Mouse (Mus musculus) adrenal gland, adult 18-20 months (tissue): Measurements from ENCODE around the gene D5Ertd579e. TPM values are rescaled to one million over a fixed set of nuclear protein-coding genes. Genes with fewer than 3 reads are reported as not detected.

Experiments used
- DNase-seq, 2 experiments: peaks; one replicate each; pipeline ENCODE4 v3.0.0; 2021 to 2022; ENCODE audit warnings: low spot score in 2 of 2
- total RNA-seq, 2 experiments: library from RNA; stranded (reverse); gene quantifications; 1 replicate in 1 of 2; 2 replicates in 1 of 2; pipeline ENCODE4 v1.2.3; 2021

The D5Ertd579e gene
- total RNA-seq, 2 experiments from 2014 or later, result 73.9 to 87.5 TPM

- DNase-seq, result no peak
Measured at GRCm38 (mm10) chr5:36574147-36574870, 121.5 kb downstream of the D5Ertd579e start.

DNA sequence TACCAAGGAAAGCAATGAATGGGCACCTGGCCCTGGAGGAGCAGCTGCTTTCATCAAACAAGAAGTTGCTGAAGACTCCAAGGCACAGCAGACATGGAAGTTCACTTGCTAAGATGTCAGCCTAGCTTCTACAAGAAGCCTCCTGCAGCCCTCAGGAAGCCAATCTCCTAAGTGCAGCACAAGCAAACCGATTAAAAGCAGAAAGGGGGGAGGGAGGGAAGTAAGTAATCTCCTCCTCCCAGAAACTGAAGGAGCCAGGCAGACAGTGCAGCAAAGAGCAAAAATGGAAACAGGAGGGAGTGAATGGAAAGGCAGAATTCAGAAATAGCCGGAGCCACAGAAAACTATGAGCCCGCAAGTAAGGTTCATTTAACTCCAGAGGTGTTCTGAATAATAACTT is 122.5 kb downstream of the D5Ertd579e start:
- DNase-seq, result no peak

DNA sequence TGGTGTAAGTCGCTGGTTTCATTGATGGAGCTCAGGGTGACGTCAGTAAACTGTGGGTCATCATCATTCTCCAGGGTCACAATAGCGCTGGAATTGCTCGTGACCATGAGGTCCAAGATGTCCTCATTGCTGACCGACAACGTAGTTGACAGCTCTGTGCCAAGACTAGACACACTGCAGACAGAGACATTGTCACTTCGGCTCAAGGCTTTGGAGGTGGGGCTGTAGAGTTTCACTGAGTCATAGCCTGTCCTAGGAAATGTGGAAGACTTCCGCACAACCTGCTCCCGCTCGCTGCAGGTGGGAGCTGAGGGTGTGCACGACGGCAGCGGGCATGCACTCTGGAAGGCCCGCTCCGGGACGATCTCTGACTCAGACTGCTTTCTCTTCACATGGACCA is 124.5 kb downstream of the D5Ertd579e start:
- peak in 1 of 2 experiments; percentile 33 for DNase-seq

DNA sequence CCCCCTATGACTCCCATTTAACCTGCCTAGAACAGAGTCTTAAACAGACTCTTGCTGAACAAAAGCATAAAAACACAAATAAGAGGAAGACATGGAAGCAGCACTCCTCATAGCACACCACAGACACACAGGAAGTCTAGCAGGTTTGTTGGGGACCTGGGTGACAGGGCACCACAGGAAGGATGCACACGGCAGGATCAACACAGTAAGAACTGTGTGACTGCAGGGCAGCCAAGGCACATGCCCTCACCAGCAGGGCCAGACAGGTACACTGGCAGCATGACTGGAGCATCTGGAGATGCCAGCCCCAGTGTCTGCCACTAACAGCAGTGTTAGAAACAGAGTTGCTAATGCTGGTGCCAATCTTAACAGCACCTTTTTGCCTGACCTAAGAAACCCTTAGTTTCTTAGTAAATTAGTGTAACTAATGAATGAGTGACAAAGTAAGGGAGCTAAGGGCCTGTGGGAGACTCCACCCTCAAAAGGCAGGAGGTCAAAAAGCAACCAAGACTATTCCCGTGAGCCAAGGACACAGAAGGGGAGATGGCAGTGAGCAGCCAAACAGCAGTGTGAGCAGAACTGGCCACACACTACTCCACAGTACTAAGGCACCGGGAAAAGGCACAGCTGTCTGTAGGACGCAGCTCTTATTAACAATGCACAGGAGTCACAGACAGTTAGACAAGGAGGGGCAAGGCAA is 125.1 kb downstream of the D5Ertd579e start:
- no peak for DNase-seq

DNA sequence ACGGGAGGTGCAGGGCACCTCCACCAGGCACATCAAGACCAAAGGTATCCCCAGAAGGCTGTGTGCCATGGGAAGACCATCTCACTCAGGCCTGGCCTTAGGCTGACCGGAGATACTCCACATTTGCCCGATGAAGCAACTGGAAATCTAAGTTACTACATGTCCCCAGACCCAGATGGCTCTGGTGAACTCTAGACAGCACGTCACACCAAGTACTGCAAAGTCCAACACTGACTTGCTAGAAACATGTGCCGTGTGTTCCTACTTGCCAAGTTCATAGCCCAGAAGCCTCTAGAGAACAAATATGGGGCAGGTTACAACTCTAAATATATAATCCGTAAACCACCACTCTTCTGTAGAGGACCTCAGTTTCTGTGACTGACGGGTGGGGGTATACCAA is 125.7 kb downstream of the D5Ertd579e start:
- no peak for DNase-seq

DNA sequence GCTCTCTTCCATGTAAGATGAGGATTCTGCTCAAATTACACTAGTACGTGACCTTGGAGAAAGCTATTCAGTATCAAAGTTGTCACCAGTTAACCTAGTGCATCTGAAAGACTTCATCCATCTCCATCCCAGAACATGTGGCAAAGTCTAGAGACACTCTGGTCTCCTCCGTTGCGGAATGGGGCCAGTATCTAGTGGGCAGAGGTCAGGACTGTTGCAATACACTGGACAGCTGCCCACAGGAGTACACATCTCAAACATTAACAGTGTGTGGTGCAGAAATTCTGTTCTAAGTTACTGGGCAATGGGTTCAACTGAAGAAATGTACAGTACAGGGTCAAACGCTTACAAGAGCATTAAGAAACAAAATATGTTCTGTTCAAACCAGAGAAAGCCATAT is 127.7 kb downstream of the D5Ertd579e start:
- no peak for DNase-seq

- no peak for DNase-seq
Measured at GRCm38 (mm10) chr5:36567627-36568026, 128.2 kb downstream of the D5Ertd579e start.

GRCm38 (mm10) chr5:36564530-36564929 is 131.3 kb downstream of the D5Ertd579e start:
- no peak for DNase-seq

DNA sequence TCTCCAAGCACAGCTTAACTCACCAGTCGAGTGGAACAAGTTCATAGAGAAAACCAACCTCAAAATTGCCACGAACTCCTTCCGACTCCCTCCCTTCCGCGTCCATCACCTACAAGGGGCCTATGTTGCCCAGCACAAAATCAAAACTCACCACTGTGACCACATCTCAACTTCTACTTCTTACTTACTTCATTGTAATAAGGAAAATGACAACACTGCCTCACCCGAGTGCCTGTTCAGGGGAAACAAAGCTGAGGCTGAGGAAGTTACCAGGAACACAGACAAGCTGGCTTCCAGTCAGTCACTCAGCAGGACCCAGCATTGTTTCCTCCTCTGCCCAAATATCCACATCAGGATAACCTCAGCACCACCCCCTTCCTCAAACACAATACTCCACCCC is 132.1 kb downstream of the D5Ertd579e start:
- no peak for DNase-seq

DNA sequence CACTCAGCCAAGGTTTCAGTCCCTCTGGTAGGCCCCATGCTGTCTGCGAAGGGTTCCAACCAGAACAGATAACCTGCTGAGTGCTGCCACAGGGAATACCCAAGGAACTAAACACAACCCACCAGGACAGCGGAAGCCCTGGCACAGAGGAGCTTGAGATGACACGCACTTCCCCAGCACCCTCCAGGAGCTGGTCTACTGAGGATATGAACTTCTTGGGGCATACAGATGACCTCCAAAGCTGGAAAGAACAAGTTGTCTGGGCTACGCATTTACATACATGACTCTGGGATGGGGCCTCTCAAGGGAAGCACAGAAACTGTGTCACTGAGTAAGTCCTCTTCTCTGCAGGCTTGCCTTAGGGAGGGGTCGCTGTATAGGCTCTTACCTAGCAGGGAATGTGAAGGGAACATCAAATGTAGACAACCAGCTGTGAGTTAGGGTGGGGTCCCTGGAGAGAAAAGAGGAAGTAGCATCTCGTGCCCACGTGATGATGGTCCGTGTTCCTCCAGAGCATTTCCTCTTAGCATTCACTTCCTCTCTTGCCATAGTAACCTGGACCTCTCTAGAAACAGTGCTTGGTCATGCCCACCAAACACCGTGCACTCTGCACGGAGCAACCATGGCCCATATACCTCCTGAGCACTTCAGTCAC is 132.9 kb downstream of the D5Ertd579e start:
- DNase-seq, result no peak

GRCm38 (mm10) chr5:36561509-36561908 is 134.3 kb downstream of the D5Ertd579e start:
- DNase-seq, result no peak

GRCm38 (mm10) chr5:36560490-36560889 is 135.3 kb downstream of the D5Ertd579e start:
- no peak for DNase-seq

DNA sequence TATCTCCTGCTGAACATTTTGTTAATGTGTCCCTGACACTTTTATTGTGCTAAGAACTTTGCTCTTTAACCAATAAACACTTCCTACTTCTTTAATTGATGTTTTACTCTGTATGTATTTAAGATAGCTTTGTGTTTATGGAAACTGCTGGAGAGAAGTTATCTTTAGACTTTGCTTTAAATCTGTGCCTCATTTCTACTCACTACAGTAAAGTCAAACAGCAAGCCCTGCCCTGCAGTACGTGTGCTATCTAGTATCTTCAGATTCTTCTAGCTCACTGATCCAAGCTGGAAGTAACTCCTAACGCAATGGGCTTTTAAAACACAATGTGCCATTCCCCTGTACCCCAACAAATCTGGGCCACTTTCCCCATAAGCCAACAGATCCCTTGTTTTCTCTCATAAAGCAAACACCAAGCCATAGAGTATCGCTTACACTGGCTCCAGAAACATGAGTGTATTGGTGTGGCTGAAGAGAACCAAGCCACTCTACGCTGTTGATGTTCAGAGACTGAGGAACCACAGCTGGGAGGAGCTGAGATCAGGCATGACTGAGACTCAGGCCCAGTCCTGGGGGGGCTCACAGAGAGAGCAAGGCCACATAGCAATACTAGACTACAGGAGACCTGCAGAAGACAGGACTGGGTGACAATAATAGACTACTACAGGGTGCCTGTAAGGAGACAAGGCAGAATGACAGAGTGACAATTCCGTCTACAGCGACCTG is 136.2 kb downstream of the D5Ertd579e start:
- DNase-seq, result no peak

DNA sequence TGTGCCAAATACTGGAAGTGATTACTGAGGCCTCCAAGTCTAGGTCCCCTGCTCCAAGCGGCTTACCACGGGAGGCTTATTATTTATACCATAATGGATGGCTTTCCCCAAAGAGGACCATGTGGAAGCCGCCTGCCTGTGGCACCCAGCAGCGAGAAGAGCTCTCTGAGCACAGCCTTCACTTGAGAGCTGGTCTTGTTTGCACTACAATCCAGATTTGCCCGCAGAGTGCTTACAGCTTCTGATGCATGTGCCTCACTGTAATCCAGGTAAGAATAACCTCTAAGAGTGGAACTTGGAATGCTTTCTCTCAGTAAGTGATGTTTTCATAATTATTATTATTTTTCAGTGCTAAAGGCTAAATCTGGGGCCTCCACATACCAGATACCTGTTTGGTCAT is 136.7 kb downstream of the D5Ertd579e start:
- DNase-seq, result no peak

DNA sequence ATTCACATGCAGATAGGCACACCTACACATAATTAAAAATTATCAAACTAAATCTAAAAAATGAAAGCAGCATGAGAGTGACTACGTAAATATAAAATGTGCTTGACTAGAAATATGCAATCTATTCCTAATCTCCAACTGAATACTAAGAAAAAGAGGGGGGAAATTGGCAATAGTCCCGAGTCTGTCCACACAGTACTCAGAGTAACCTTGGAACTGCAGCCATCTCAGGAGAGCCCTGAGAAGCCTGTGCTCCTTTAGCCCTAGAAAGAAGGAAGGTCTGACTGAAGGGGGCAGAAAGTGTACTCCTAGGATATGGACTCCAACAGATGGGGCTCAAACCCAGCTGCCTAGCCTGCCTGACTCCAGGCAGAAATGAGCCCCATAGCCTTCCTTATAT is 137.3 kb downstream of the D5Ertd579e start:
- DNase-seq, result no peak

- DNase-seq, result no peak
Measured at GRCm38 (mm10) chr5:36557584-36558308, 138.1 kb downstream of the D5Ertd579e start.

DNA sequence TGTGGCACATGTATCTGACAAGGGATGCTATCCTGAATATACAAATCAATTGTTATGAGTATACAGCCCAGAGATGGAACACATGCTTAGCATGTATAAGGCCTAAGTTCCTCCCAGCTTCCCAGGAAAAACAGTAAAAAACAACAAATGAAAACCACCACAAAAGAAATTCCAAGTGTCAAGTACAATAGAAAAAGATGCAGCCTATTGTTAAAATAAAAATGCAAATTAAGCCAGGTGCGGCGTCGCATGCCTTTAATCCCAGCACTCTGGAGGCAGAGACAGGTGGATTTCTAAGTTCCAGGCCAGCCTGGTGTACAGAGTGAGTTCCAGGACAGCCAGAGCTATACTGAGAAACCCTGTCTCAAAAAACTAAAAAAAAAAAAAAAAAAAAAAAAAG is 138.9 kb downstream of the D5Ertd579e start:
- DNase-seq, result no peak

GRCm38 (mm10) chr5:36556289-36556688 is 139.5 kb downstream of the D5Ertd579e start:
- DNase-seq, result no peak

DNA sequence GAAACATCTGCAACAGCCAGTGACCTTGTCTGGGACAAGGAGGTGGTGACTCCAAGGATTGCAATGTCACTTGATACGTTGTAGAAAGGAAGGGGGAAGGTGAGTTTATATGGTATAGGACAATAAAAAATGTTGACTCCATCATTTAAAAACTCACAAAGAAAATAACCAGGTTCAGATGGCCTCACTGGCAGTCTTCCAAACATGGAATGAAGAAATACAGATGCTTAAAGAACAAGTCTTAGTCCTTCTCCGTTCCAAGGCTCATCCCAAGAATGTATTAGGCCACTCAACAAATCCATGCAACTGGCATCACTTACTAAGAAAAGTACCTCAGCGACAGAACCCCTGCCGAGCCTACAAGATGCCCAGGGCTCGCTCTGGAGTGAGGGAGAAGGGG is 141.3 kb downstream of the D5Ertd579e start:
- no peak for DNase-seq

- no peak for DNase-seq
Measured at GRCm38 (mm10) chr5:36553886-36554285, 141.9 kb downstream of the D5Ertd579e start.

GRCm38 (mm10) chr5:36553056-36553606 is 142.7 kb downstream of the D5Ertd579e start:
- DNase-seq, result no peak
